Mouse (Mus musculus) layer of hippocampus, adult 9-11 months (tissue): ENCODE measurements at regions not wholly inside any gene's neighbourhood (a gene's known extent, or its start where the extent isn't known, plus 50 kb on each side); places are given as distances from the start of the nearest gene placed in this dataset.
A peak's percentile ranks its signal among the peaks of the same experiment; 100 is the strongest.
"Not testable (repeated sequence)": the region's sequence is repeated elsewhere in the genome, so short reads cannot be mapped to it uniquely, and the experiment has no call there.

Experiments
- DNase-seq: peaks from one replicate; pipeline ENCODE4 v3.0.0; 2022

DNA sequence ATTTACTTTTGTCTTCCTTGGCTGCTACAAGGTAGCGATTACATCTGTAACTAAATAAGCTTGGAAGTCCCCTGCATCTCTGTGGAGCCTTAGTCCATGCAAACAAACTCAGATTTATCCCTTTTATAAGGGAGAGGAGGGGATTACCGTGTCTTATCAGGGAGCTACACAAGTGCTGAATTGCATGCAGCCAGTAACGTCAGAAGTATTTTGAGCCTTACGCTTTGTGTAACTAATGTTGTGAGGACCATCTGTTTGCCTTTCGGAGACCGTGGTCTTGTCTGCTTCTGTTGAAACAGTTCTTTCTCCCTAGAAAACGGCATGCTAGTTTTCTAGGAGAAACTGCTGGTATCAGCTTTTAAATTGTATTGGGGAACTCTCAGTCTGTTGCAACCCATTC is 58.0 kb upstream of the Dmrta1 start:
- peak; percentile 1 for DNase-seq

GRCm38 (mm10) chr4:89604721-89605120 is 74.5 kb upstream of the Dmrta1 start:
- no peak for DNase-seq

DNA sequence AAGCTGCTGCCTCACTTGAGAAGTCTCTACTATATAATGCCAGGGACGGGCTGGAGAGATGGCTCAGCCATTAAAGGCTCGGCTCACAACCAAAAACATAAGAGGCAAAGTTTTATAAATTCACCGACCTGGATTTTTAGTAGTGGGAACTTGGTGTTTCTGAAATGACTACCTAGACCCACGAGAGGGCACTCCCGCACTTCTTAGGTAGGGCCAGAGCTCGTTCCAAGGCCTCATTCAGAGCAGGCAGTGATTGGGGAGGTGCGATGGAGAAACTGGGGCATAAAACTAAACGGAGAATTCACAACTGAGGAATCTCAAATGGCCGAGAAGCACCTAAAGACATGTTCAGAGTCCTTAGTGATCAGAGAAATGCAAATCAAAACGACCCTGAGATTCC is 103.7 kb upstream of the Dmrta1 start:
- DNase-seq: peak; percentile 21

DNA sequence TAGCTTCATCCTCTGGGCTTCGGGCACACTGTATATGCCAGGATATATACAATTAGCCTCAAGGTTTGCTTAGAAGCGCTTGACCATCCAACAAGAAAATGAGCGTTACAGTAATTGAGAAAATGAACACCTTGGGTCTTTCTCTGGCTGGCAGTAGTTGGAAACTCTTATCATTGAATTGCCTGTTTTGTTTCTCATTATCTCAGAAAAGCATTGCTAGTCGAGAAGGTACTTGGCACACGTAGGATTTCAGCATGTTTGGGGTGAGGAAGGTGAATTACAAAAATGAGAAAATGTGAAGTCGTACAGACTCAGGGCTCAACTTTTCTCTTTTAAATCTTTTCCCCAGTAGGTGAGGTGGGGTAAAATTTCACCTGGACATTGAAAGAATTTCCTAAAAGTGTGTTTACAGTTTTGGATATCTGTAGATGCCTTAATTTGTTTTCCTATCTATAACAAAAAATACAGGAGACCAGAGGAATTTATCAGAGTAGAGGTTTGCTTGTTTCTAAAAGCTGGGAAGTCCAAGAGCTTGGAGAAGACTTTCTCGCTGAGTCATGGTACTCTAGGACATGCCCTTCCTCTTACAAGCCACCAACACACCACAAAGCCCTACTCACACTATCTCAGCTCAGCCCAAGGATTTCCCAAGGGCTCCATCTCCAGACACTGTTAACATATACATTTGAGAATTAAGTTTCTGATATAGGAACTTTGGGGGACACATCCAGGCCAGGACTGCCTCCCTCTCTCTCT is 124.3 kb upstream of the Dmrta1 start:
- no peak for DNase-seq

DNA sequence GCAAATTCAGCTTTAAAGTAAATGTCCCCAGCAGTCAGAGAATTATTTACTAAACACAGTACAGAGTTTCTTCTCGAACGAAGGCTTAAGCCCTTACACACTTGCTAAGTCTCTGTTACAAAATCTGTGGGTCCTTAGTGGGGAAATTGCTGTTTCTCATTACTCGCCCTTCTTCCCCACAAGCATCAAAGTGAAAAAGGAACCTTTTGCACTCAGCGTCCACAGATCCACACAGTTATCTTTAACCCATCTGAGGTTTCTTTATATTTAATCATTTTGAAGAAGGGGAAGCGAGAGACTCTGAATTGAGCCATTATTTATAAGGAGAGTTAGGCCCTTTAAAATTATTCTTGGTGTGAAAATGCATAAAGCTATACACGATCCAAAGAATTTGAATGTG is 126.7 kb upstream of the Dmrta1 start:
- no peak for DNase-seq

DNA sequence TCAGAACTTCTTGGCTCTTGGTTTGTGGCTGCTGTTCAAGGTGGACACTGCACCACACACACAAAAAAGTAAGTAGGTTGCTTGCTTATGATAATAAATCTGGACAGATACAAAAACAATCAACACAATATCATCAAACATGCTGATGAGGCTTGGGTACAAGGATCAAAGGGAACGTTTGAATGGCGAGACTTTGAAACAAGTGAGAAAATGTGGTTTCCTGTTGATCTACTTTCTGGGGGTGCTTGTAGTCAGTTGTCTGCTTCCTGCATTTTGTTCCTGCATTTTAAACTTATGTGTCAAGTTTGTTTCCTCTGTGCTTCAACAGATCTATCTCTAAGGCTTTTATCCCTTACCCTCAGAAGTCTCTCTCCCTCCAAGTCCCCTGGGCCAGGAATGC is 128.7 kb upstream of the Dmrta1 start:
- no peak for DNase-seq

DNA sequence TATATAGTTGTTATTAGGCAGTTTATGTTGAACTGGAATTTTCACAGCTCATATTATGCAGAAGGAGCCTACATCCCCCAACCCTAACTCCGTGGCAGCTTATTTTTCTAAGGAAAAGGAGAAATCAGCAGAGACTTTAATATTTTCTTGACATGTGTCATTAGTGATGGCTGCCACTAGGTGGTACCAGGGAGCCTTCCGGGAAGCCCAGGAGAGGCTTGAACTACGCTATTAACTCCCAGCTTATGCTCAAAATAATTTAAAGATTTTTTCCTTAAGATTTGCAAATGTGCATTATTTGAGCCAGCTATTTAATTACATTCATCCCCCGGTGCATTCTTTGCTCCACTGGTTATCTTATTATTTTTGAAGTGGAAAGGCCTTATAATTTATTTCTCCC is 146.8 kb upstream of the Dmrta1 start:
- DNase-seq: no peak

GRCm38 (mm10) chr4:89530050-89530911 is 149.0 kb upstream of the Dmrta1 start:
- no peak for DNase-seq

GRCm38 (mm10) chr4:89527966-89528365 is 151.3 kb upstream of the Dmrta1 start:
- no peak for DNase-seq

DNA sequence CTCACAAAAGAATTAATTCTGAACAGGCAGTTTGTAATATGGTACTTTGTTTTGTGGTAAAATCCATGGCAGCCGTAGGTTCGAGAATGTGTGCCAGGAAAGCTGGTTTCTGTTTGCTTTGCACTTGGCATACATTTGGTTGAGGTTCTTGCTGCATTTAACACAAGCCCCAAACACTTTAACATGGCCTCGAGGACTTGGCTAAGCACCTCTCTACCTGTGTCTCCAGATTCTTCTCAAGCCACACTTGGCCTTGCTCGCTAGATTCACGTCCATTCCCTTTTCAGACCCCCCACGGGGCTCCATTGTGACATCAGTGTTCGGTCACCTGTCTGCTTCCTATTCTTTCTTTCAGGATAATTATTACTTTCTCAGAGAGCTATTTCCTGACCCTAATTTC is 151.9 kb upstream of the Dmrta1 start:
- no peak for DNase-seq

- DNase-seq: not testable (repeated sequence)
Observed at GRCm38 (mm10) chr4:89525525-89525924, 153.7 kb upstream of the Dmrta1 start.

DNA sequence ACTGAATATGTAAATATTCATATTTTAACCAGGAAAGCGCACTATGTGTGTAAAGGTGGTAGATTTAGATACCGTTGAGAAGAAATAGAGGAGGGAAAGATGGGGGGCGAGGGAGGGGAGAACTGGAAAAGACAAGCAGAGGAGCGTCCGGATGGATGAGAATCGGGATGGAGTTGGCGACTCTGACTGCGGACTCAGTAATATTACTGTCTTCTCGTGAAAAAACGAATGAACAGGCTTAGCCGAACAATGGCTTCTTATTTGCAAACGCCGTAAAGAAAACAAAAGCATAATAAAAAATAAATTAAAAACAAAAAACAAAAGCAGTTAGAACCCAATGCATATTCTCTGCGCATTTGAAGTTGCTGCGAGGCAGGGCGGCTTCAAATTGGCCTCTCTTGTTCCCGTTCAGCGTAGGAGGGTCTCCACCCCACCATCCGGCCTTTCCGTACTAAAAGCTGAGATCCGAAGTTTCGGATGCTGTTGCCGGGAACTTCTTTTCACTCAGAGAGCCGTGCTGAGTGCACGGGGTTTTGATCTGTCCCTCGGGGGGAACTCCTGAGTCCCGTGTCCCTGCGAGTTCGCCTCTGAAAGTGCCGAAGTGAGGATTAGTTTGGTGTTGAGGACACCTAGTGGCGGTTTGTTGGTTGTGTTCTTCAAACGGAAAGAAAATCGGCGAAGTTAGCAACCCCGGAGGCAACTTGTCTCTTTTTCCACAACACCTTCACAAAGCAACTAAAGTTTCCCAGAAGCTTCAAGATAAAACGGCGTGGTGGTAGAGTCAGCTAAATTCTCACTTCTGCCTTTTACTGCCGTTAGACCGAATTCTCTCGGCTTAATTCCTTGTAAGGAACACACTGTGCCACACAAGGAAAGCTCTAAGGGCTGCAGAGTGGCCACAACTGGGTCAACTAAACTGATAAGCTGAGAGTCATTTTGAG is 154.7 kb upstream of the Dmrta1 start:
- peak; percentile 30 for DNase-seq

DNA sequence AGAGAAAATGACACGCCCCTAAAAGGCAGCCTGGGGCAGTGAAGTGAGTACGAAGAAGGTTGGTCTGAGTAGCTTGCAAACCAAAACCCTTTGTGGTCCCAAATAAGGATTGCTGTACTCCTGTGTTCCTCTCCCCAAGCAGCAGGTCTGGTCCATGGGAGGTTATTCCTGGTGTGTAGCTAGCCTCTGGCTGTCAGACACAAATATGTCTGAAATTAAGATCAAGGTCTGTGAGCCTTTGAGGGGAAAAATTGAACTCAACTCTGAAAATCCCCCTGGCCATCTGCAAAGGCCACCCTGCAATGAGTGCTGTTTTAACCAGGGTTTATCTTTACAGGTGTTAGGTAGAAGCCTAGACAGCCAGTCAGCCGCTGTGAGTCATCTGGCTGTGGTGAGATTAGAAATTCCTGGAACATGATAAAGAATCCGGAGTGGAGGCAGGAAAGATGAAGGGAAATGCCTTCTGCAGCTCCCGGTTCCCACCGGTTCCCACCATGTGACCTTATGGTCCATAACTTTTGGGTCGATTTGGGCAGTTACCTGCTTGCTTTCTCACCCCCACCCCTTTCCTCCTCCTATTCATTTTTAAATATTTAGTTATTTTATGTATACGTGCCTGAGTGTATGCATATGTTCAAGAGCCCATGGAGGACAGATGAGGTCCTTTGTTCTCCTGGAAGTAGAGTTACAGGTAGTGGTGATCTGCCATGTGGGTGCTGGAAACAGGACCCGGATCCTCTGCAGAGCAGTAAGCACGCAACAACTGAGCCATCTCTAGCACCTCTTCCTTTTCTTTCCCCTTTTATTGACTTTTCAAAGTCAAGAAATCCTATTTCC is 155.6 kb upstream of the Dmrta1 start:
- no peak for DNase-seq

DNA sequence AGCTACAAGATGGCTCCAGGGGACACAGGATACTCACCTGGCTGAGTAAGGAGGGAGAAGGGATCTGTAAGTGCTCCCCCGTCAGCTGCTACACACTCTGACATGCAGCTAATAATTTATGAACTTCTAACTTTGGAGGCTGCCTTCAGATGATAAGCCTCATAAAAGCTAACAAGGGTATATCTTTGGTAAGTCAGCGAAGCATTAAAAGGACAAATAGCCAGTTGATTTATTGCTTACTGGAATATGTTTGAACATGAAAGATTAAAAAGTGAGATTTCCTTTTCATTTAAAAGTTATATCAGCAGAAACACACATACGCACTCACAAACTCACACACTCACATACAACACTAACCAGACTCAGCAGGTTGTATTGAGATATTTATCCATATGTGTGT is 161.2 kb upstream of the Dmrta1 start:
- DNase-seq: no peak

GRCm38 (mm10) chr4:89515823-89516411 is 163.3 kb upstream of the Dmrta1 start:
- no peak for DNase-seq

DNA sequence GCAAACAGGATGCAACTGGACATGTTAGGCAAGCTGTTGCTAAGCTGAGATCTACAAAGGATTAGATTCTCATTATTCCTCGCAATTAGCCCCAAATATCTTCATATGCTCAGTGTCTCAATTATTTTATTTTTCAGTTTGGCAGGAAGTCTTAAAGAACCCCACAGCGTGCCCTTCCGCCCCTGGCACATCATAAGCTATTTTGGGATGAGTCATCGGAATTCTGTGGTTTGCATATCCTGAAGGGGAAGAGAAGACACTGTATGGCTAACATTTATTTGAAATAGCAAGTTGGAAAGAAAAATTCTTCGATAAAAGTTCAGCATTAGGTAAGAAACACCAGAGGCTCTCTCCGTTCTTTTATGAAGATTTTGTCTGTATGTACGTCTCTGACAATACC is 164.3 kb upstream of the Dmrta1 start:
- no peak for DNase-seq

- no peak for DNase-seq
Observed at GRCm38 (mm10) chr4:89510593-89510992, 168.6 kb upstream of the Dmrta1 start.

- DNase-seq: no peak
Observed at GRCm38 (mm10) chr4:89509655-89510391, 169.4 kb upstream of the Dmrta1 start.

GRCm38 (mm10) chr4:89508103-89508763 is 171.0 kb upstream of the Dmrta1 start:
- DNase-seq: no peak

GRCm38 (mm10) chr4:89505368-89505819 is 173.8 kb upstream of the Dmrta1 start:
- no peak for DNase-seq
